Mouse (Mus musculus): ENCODE measurements around the gene Impdh1.
"Not testable (repeated sequence)": the region's sequence is repeated elsewhere in the genome, so short reads cannot be mapped to it uniquely, and the experiment has no call there.

The Impdh1 gene

GRCm38 (mm10) chr6:29215881-29216501, at the start of gene Impdh1:
TSS of gene Impdh1 (minus strand) at chr6:29216364.
- peak; percentile 50 for DNase-seq (ENCODE audit: low spot score)

- DNase-seq (ENCODE audit: low spot score): no peak
Observed at GRCm38 (mm10) chr6:29264456-29264781, 48.3 kb upstream of the Impdh1 start.

GRCm38 (mm10) chr6:29263650-29264455, 47.7 kb upstream of the Impdh1 start:
- DNase-seq (ENCODE audit: low spot score): no peak

- DNase-seq (ENCODE audit: low spot score): no peak
Observed at GRCm38 (mm10) chr6:29261831-29262230, 45.7 kb upstream of the Impdh1 start.

DNA sequence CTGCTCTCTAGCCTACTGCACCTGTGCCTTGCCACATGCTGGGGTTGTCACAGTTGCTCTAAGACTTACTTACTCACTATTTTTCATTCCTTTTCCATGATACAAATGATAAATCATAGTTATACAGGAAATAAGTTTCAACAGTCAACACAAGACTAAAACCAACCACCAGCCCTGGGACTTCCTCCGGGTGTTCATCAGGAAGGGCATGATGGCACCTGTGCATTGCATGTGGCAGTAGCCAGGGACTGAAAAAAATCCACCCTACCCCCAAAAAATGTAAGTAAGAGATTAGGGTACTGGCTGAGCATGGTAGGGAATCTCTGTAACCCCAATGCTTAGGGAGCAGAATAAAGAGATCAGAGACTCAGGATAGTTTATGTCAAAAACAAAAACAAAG, 43.3 kb upstream of the Impdh1 start:
- no peak for DNase-seq (ENCODE audit: low spot score)

DNA sequence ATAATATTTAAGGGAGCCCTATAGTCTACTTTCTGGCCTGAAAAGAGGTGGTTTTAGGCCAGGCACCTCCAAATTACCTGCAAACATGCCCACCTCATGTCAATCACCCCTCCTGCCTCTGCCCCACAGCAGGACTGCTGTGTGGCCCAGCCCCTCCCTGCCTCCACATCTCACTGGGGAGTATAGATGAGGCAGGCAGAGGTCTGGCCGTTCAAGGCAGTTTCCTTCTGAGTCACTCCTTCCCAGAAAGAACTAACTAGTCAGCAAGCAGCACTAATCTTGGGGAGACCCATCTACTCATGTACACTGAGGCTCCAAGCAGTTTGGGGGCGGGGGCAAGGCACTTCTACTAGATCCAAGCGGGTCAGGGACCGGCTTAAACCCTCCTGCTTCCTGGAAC, 30.9 kb upstream of the Impdh1 start:
- DNase-seq (ENCODE audit: low spot score): no peak

DNA sequence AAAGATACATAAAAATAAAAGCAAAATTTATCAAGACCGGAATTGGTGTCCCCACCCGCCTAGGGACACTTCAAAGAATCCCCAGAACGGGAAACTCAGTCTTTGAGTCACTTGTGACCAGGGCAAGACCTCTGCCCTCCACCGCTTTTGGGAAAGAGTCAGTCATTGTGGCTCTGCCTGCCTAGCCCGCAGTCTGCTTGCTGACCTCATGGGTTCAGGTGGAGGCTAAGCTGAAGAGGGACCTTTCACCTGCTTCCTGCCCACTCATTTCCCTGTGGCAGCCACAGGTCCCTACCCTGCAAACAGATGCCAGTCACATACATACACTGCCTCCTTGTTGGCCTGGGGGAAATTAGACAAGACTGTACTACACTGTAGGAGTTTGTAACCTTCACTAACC, 30.4 kb upstream of the Impdh1 start:
- no peak for DNase-seq (ENCODE audit: low spot score)

GRCm38 (mm10) chr6:29246183-29246582, 30.0 kb upstream of the Impdh1 start:
- no peak for DNase-seq (ENCODE audit: low spot score)

GRCm38 (mm10) chr6:29245272-29246120, 29.3 kb upstream of the Impdh1 start:
- no peak for DNase-seq (ENCODE audit: low spot score)

GRCm38 (mm10) chr6:29242265-29242664, 26.1 kb upstream of the Impdh1 start:
- DNase-seq (ENCODE audit: low spot score): no peak

DNA sequence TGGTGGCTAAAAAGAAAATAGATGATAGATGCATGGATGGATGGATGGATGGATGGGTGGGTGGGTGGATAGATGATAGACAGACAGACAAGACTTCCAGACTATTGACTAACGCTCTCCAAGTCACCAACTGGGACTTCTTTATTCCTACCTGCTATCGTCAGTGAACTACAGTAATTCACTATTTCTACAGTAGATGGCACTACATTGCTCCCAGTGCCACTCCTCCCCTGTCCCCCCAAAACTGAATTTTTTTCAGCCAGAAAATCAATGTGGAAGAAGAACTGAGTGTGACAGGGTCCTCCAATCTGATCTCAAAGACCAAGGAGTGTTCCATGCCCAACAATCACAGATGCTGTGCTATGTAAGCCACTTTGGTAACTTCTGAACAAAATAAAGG, 25.5 kb upstream of the Impdh1 start:
- DNase-seq (ENCODE audit: low spot score): no peak

GRCm38 (mm10) chr6:29240806-29241205, 24.6 kb upstream of the Impdh1 start:
- DNase-seq (ENCODE audit: low spot score): no peak

DNA sequence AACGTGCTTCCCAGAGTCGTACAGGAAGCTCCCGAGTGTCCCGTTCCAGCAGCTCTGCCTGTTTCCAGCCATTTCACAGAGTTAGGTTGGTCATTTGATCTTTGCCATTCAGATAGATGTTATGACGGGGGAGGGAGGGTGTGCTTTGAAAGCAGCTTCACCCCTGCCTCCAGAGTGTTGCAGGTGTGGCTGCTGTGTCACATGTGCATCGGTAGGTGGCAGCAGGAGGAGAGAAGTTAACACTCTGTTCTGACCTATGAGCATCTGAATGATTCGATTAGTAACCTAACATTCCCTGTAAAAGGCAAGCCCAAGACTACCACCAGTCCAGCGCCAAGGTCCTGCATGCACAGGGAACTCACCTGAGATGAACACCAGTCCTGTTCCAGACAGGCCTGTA, 18.1 kb upstream of the Impdh1 start:
- DNase-seq (ENCODE audit: low spot score): no peak

DNA sequence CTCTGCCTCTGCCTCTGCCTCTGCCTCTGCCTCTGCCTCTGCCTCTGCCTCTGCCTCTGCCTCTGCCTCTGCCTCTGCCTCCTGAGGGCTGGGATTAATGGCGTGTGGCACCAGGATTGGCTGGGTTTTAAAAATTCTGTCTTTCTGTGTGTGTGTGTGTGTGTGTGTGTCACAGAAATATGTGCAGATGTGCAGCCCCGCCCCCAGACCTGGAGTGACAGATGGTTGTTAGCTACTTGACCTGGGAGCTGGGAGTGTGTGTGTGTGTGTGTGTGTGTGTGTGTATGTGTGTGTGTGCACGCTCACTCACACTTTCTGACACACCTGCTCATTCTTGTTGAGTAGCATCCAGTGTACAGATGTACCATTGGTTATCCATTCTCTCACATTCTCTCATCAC, 17.5 kb upstream of the Impdh1 start:
- no peak for DNase-seq (ENCODE audit: low spot score)

GRCm38 (mm10) chr6:29232321-29232720, 16.2 kb upstream of the Impdh1 start:
- DNase-seq (ENCODE audit: low spot score): no peak

DNA sequence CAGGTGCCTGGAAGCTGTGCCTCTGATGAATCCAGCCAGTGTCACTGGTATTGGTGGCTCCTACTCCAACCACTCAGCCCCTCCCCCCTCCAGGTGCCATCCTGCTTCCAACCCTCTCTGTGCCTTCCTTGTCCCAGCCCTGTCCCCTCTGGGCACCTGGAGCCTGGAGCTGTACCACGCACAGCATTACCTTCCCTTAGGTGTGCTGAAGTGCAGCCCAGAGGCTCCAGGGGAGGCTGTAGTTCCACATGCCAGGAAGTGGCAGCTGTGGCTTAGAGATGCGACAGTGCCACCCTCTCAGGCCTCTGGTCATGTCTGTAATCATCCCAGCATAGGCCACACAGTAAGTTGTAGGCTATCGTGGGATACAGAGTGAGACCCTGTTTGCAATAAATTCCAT, 15.6 kb upstream of the Impdh1 start:
- DNase-seq (ENCODE audit: low spot score): no peak

DNA sequence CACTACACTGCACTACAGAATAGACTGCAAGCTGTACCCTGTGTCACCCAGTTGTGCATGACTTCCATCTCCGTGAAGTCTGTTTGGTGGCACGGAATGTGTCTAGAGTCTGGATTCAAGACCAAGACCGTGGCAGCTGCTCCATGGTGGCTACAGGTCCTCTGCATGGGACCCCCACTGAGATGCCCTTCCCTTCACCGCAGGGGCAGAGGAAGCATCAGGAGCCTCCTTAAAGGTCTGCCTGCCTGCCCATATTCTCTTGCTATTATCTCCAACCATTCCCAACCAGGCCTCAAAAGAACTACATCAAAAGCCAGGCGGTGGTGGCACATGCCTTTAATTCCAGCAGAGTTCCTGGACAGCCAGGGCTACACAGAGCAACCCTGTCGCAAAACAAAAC, 14.2 kb upstream of the Impdh1 start:
- DNase-seq (ENCODE audit: low spot score): no peak

- no peak for DNase-seq (ENCODE audit: low spot score)
Observed at GRCm38 (mm10) chr6:29229265-29229913, 13.2 kb upstream of the Impdh1 start.

DNA sequence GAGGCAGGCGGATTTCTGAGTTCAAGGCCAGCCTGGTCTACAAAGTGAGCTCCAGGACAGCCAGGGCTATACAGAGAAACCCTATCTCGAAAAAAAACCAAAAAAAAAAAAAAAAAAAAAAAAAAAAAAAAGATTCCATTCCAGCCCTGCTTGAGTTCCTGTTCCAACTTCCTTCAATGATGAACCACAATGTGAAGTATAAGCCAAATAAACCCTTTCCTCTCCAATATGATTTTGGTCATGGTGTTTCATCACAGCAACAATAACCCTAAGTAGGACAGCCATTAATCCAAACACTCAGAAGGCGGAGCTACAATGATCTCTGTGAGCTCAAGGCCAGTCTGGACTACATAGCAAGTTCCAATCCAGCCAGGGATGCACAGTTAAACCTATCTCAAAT, 1.6 kb upstream of the Impdh1 start:
- DNase-seq (ENCODE audit: low spot score): not testable (repeated sequence)

- no peak for DNase-seq (ENCODE audit: low spot score)
Observed at GRCm38 (mm10) chr6:29215181-29215580, 983 bp downstream of the Impdh1 start.

DNA sequence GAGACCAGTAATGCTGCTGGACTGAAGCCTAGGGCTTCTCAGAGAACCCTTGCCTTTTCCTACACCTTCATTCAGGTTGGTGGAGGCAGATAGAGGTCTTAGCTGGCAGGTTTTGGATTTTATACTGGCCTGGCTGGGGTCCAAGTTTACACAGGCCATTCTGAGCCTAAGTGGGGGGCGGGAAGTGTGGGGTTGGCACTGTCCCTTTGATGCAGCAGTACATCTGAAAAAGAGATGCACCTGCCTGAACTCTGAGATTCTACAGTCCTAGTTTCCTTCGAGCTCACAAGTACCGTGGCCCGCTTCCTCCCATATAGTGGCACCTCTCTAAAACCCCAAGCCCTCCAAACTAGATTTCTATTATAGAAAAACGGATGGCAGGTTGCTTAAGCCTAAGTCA, 1.4 kb downstream of the Impdh1 start:
- DNase-seq (ENCODE audit: low spot score): no peak

DNA sequence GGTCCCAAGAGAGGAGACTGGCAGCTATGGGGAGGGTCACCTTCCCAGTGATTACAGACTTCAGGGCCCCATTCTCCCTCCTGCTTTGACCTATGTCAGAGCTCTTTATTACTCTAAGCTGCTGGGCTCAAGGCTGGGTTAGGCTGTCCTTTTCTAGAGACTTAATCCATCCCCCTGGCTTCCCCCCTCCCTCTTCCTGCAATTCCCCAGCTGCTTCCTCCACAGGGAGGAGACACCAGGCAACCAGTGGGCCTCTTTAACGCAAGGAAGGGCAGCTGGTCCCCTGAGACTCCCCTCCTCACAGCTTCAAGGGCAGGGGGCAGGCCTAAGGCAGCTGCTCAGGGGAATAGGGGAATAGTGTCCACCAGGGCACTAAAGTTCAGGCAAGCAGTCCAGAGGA, 1.9 kb downstream of the Impdh1 start:
- DNase-seq (ENCODE audit: low spot score): no peak

- DNase-seq (ENCODE audit: low spot score): no peak
Observed at GRCm38 (mm10) chr6:29213436-29213835, 2.7 kb downstream of the Impdh1 start.

All from spleen, adult 12 weeks (tissue).